Comparison of ENCODE assay signal across 8 mouse cellular contexts in the genomic region with DNA sequence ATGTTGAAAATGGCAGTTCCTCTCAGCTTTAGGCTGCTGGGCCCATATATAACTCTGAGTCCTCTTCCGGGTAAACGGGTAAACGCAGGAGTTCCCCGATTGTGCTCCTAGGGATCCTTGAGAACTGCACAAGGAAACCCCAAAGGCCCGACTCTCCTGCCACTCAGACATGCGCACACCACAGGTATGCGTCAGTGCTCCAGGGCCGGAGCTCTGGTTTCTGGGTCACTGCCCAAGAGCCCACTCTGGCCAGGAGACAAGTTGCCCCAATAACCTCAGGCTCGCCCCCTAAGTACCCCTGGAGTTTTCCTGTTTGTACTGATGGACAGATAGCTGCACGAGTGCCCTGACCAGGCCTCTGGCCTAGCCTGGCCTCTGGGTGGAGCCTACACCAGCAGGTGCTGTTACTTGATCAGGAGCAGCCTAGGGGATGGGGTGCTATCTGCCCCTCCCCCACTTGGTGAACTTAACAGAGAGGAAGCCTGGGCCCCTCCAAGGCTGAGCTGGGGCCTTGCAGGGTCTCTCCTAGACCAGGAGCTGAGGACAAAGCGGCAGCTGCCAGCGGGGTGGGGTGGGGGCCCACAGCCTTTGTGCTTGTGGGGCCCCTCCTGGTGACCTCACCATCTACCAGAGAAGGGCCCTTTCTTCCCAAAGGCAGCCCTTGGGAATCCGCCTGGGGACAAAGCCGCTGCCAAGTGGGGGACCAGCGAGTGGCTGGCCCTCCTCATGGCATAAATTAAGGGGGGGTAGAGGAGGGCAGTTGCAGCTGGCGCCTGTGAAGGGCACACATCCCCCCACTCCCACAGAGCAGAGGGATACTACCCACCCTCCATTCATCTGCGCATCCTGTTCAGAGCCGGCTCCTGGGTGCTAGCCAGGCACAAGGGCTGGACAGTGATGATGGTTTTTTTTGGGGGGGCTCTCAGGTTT. TPM values are rescaled to one million over a fixed set of nuclear protein-coding genes. Genes with fewer than 3 reads are reported as not detected.
DNase-seq lines count a peak whose midpoint lies in the region; ATAC-seq and TF ChIP-seq lines count a peak whose summit lies in the region.

No protein-coding gene starts in this region.

- peak overlapping the region; percentile 50 for H3K27ac ChIP-seq in heart, embryonic 15.5 days
- H3K27ac ChIP-seq in left cerebral cortex, adult 2 months: peak overlapping the region; percentile 91
- H3K27ac ChIP-seq in midbrain, embryonic 14.5 days (replicated peaks; ENCODE audit: low read depth, low read length): peak overlapping the region; percentile 91

- intact Hi-C loops in heart, postnatal 25 days (cut with DNase I): no loop called here
- intact Hi-C loops in left cerebral cortex, adult 2 months (cut with DNase I): loop anchor here (1.0 kb wide), 1 partner anchor 21 kb away; the partner anchor contains the start of gene Ckb

- DNase-seq in heart, postnatal 25 days (ENCODE audit: low spot score): no peak
- peak; percentile 69 for DNase-seq in cerebellum, adult 9-10 months
- DNase-seq in frontal cortex, postnatal 10 days (ENCODE audit: low spot score in 2 of 2): peak; percentile 80 to 88
- DNase-seq in left cerebral cortex, adult 2 months (ENCODE audit: extremely low spot score in 1 of 2, low spot score in 2 of 2): peak in 1 of 2 experiments; percentile 77
- DNase-seq in midbrain, embryonic 14.5 days: peak; percentile 87
- no peak for DNase-seq in ovary, adult 18-20 months (ENCODE audit: low spot score)
- no peak for DNase-seq in urinary bladder, postnatal 14 days (ENCODE audit: low spot score)

- 57% methylated on average over 18 of the region's 18 CpGs for WGBS in heart, embryonic 15.5 days
- 6% methylated on average over 18 of the region's 18 CpGs for WGBS in midbrain, embryonic 14.5 days

- H3K9me3 ChIP-seq in heart, embryonic 15.5 days (replicated peaks): no peaks in the 10 kb centered on the region
- no peaks in the 10 kb centered on the region for H3K9me3 ChIP-seq in midbrain, embryonic 14.5 days (ENCODE audit: control insufficient read depth, low read length)

- no peak for TF ChIP-seq CTCF in left cerebral cortex, adult 2 months (IDR thresholded peaks at IDR 0.05)

- no peak overlapping the region for H3K9ac ChIP-seq in heart, embryonic 15.5 days
- H3K9ac ChIP-seq in midbrain, embryonic 14.5 days (replicated peaks; ENCODE audit: low read length): peak overlapping the region; percentile 35; the same call in 1 of the 2 replicates

- no peak overlapping the region for H3K4me3 ChIP-seq in heart, embryonic 15.5 days
- H3K4me3 ChIP-seq in left cerebral cortex, adult 2 months: no peak overlapping the region
- no peak overlapping the region for H3K4me3 ChIP-seq in midbrain, embryonic 14.5 days (replicated peaks; ENCODE audit: low read depth, low read length)

- ATAC-seq in heart, embryonic 15.5 days (replicated peaks; ENCODE audit: insufficient number of reproducible peaks, insufficient read depth, low FRiP score, low read depth): no peak
- peak; percentile 81 for ATAC-seq in midbrain, embryonic 14.5 days (ENCODE audit: low FRiP score, low TSS enrichment)

- H3K4me1 ChIP-seq in heart, embryonic 15.5 days (replicated peaks): peaks cover 56% of the 10 kb centered on the region
- peaks cover 55% of the 10 kb centered on the region for H3K4me1 ChIP-seq in midbrain, embryonic 14.5 days (ENCODE audit: control insufficient read depth, insufficient read depth, low read length)

- no peaks in the 10 kb centered on the region for H3K36me3 ChIP-seq in heart, embryonic 15.5 days
- no peaks in the 10 kb centered on the region for H3K36me3 ChIP-seq in midbrain, embryonic 14.5 days (ENCODE audit: control insufficient read depth, insufficient read depth, low read length)

- H3K27me3 ChIP-seq in heart, embryonic 15.5 days: no peaks in the 10 kb centered on the region
- no peaks in the 10 kb centered on the region for H3K27me3 ChIP-seq in midbrain, embryonic 14.5 days (ENCODE audit: control insufficient read depth, insufficient read depth, low read length)

- H3K4me2 ChIP-seq in heart, embryonic 15.5 days: no peak overlapping the region
- H3K4me2 ChIP-seq in midbrain, embryonic 14.5 days (ENCODE audit: low read length): peak overlapping the region; percentile 20

RNA-seq across cellular contexts. Expression of gene Trmt61a, which starts 15.7 kb away (rescaled TPM):
- polyA plus RNA-seq in heart, embryonic 15.5 days (2015; fragmentation: Nextera tagmentation; extraction: Ambion mirVana): 6.1 and 9.0 TPM in 2 replicates
- total RNA-seq in heart, postnatal 25 days (2021): 1 to 10 TPM; 4.4 to 5.7 TPM
- 10 to 100 TPM; 18.9 to 20.2 TPM for total RNA-seq in left cerebral cortex, adult 2 months (2021)
- polyA plus RNA-seq in midbrain, embryonic 14.5 days (2014; fragmentation: Nextera tagmentation; extraction: Ambion mirVana): 7.0 and 8.0 TPM in 2 replicates

RNA-seq across cellular contexts. Expression of gene Bag5, which starts 19.5 kb away (rescaled TPM):
- polyA plus RNA-seq in heart, embryonic 15.5 days (2015; fragmentation: Nextera tagmentation; extraction: Ambion mirVana): 36.2 and 39.9 TPM in 2 replicates
- 10 to 100 TPM; 19.4 to 21.2 TPM for total RNA-seq in heart, postnatal 25 days (2021)
- total RNA-seq in left cerebral cortex, adult 2 months (2021): 10 to 100 TPM; 60.9 to 61.8 TPM
- 67.3 and 72.9 TPM in 2 replicates for polyA plus RNA-seq in midbrain, embryonic 14.5 days (2014; fragmentation: Nextera tagmentation; extraction: Ambion mirVana)

RNA-seq across cellular contexts. Expression of gene Apopt1, which starts 19.5 kb away (rescaled TPM):
- polyA plus RNA-seq in heart, embryonic 15.5 days (2015; fragmentation: Nextera tagmentation; extraction: Ambion mirVana): 41.3 and 41.5 TPM in 2 replicates
- 10 to 100 TPM; 32.1 to 36.4 TPM for total RNA-seq in heart, postnatal 25 days (2021)
- total RNA-seq in left cerebral cortex, adult 2 months (2021): 10 to 100 TPM; 36.2 to 38.8 TPM
- polyA plus RNA-seq in midbrain, embryonic 14.5 days (2014; fragmentation: Nextera tagmentation; extraction: Ambion mirVana): 57.6 and 66.0 TPM in 2 replicates

RNA-seq across cellular contexts. Expression of gene Ckb, which starts 21.5 kb away (rescaled TPM):
- polyA plus RNA-seq in heart, embryonic 15.5 days (2015; fragmentation: Nextera tagmentation; extraction: Ambion mirVana): 315 and 319 TPM in 2 replicates
- 10 to 100 TPM; 91.2 to 98.8 TPM for total RNA-seq in heart, postnatal 25 days (2021)
- 1,000 to 10,000 TPM; 1,837 to 1,872 TPM for total RNA-seq in left cerebral cortex, adult 2 months (2021)
- polyA plus RNA-seq in midbrain, embryonic 14.5 days (2014; fragmentation: Nextera tagmentation; extraction: Ambion mirVana): 1,414 and 1,526 TPM in 2 replicates

Comparison
In these comparisons a context has a peak if more than half of its experiments do, and no peak if none do; other contexts are left out.
1. DNase-seq: peak in cerebellum, adult 9-10 months (single experiment), frontal cortex, postnatal 10 days (2 of 2) and midbrain, embryonic 14.5 days (single experiment); none in heart, postnatal 25 days (single experiment), ovary, adult 18-20 months (single experiment) and urinary bladder, postnatal 14 days (single experiment).
2. Peak in every context shown above with its lines, with median percentiles within 50 percentile points of each other: H3K27ac ChIP-seq.